Mouse (Mus musculus) megakaryocyte progenitor cell, adult 5-6 weeks (primary cell): ENCODE measurements around the gene Snd1. TPM values are rescaled to one million over a fixed set of nuclear protein-coding genes. Genes with fewer than 3 reads are reported as not detected.
A peak's percentile ranks its signal among the peaks of the same experiment; 100 is the strongest.

ENCODE experiments used
- ATAC-seq: replicated peaks from 2 replicates; pipeline ENCODE4 v1.8.0; 2016; ENCODE audit warnings: mild to moderate bottlenecking, moderate TSS enrichment, inconsistent platforms; ENCODE audit not compliant: poor library complexity
- total RNA-seq, 2 experiments: library from RNA; stranded (forward) in 1 of 2; stranded (reverse) in 1 of 2; fragments of 157-497, 149-512 nt in 1 of 2; fragments of 200-1000 nt in 1 of 2; gene quantifications; 2 replicates each; pipeline versions ENCODE4 v1.2.3 to v1.2.4; 2015 to 2017

Gene Snd1
- total RNA-seq, 2 experiments from 2014 or later: 85.0 to 177 TPM

GRCm38 (mm10) chr6:28855442-28855841 is 380.5 kb downstream of the Snd1 start:
- ATAC-seq: no peak

DNA sequence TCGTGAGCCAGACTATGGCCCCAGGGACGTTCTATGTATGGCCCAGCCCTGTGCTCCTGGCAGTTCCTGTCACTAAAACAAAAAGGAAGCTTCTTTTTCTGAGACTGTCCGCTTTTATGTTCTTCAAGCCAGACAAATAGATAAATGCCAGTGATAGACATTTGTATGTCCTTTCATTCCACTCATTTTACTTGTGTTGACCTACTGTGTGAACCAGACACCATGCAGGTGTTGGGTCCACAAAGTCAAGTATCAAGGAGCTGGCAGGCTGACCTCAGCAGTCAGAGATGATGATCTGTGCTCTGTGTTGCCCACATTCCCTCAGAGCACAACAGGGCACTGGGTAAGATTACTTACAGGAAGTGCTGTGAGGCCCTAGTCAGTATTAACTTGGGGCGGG is 381.9 kb downstream of the Snd1 start:
- ATAC-seq: no peak

GRCm38 (mm10) chr6:28857198-28858180 is 382.6 kb downstream of the Snd1 start:
- peak; percentile 64 for ATAC-seq

DNA sequence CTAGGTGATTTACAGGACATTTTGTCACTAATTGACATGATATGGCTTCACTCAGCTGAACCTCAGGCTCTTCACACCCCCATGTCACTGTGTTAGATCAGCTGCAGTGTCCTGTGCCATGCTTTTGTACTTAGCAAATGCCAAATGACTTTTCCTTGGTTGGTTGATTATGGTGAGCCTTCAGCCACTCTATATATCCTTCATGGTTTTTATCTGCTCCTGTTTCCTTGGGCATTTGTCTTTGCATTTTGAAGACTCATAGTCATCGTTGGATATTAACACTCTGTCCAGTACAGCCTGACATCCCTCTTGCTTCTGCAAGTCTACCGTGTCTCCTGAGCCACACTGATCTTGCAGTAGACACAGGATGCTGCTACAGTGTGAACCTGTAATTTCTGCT is 384.2 kb downstream of the Snd1 start:
- no peak for ATAC-seq

DNA sequence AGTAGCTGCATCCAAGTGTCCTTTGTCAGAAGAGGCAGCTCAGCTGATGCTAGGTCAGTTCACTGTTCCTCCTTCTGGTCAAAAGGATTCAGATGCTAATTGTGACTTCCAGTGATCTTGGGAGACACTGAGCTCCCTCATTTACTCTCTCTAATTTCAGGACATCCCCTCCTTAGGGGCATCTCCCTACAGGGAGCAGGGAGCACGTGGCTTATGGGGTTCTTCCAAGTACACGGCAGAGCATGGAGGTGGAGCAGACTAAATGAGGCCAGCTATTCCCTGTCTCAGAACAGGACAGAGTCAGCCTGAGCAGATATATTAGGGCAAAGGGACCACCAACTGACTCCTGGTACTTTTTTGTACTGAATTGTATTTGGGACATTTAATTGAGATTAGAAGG is 385.5 kb downstream of the Snd1 start:
- no peak for ATAC-seq

DNA sequence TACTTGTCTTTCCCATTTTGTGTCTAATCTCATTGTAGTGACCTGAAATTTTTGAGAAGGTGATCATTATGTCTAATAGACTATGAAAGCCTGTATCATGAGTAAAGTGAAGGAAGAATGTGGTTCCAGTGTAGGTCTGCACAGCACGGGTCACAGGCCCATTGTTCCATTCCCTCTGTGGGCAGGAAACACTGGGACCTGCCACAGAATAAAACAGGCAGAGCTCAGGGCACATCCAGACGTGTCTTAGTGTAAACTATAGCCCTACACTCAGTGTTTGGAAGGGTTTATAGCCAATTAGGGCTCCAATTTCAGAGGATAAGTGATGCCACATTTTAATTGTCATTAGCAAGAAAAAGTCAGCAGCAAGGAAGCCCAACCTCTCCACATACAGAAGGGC is 386.0 kb downstream of the Snd1 start:
- no peak for ATAC-seq

DNA sequence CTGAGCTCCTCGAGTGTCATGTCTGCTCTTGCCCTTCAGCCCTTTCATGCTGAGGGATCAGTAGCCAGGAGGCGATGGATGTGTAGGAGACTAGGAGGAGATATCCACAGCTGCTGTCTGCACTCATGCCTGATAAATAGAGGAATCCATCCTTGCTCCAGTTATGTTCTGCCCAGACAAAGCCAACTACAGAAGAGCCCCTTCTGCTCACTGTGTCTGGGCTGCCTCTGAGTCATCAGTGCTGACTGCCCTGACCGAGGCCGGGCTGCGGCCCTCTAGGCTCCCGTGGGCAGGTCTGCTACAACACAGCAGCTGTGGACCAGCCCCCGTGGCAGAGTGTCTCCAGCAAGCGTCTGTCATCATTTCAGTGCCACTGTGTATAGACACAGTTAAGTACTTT is 387.4 kb downstream of the Snd1 start:
- no peak for ATAC-seq

- ATAC-seq: no peak
These were observed 389.7 kb downstream of the Snd1 start for GRCm38 (mm10) chr6:28864684-28865083.

GRCm38 (mm10) chr6:28865112-28865511 is 390.2 kb downstream of the Snd1 start:
- no peak for ATAC-seq

DNA sequence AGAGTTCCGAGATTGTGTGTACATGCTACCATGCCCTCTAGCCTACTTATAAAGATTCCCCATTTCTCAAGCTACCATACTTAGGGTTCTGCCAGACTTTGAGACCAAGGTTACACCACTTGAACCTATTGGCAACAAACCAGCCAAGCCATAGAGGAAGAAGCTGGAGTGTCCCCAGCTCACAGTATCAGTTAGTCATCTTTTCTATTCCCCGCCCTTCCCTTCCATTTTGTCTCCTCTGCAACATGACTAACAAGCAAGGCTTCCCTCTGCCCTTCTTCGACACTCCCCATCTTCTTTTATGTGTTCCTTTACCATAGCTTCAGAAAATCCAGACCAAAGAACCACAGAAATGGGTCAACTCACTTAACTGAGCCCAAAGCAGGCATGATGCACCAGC is 391.3 kb downstream of the Snd1 start:
- ATAC-seq: no peak

- peak; percentile 56 for ATAC-seq
These were observed 392.7 kb downstream of the Snd1 start for GRCm38 (mm10) chr6:28867516-28868251.

- ATAC-seq: peak; percentile 56
These were observed 396.9 kb downstream of the Snd1 start for GRCm38 (mm10) chr6:28871725-28872420.

DNA sequence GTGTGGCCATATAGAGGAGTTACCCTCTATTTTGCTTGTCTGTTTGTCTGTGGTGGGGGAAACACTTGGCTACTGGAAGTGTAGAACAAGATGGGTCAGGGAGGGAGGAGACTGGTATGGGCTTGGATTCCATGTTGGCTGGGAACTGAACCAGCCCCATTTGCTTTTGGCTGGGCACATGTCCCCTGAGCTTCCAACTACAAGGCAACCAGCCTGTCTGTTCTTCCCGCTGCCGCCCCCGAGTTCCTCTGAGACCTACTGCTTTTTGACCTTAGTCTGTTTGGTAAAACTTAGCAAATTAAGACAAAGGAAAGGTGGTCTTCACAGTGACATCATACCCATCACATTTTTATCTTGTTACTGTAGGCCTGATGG is 397.5 kb downstream of the Snd1 start:
- ATAC-seq: no peak

GRCm38 (mm10) chr6:28874053-28874452 is 399.1 kb downstream of the Snd1 start:
- no peak for ATAC-seq

GRCm38 (mm10) chr6:28874759-28875158 is 399.8 kb downstream of the Snd1 start:
- no peak for ATAC-seq

GRCm38 (mm10) chr6:28875333-28875732 is 400.4 kb downstream of the Snd1 start:
- ATAC-seq: no peak

GRCm38 (mm10) chr6:28876492-28876891 is 401.6 kb downstream of the Snd1 start:
- ATAC-seq: no peak

GRCm38 (mm10) chr6:28877945-28878666 is 403.2 kb downstream of the Snd1 start:
- ATAC-seq: no peak

DNA sequence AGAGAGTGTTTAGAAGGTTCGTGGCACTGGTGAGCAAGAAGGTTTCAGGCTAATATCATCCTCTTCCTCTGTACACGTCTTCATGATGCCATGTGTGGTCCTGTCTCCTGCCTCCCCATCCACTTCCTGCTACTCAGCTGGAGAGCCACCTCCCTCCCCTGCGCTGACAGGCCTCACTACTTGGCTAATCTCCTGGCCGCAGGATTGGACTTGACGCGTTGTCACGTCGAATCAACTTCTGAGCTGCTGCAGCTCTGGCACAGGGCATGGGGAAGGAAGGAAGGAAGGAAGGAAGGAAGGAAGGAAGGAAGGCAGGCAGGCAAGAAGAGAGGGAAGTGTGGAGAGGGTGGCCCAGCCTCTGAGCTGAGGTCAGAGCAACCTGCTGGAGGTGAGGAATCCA is 404.4 kb downstream of the Snd1 start:
- no peak for ATAC-seq

DNA sequence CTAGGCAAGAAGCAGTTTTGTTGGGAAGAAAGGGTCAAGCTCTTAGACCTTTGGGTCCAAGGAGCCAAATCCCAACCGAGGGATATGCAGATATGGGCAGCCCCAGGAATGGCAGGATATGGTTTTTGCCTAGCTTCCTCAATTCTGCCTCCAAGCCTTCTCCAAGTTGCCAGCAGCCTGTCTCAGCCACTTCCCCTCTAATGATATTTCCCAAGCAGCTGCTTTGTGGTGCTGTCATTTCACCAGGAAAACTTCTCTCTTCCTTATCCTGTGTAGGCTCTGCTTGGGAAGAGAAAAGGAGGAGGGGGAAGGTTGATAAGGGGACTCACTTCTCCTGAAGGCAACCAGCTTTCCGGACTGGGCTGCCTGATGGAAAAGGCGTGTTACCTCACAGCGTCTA is 406.0 kb downstream of the Snd1 start:
- peak; percentile 50; the same call in 1 of the 2 replicates for ATAC-seq

DNA sequence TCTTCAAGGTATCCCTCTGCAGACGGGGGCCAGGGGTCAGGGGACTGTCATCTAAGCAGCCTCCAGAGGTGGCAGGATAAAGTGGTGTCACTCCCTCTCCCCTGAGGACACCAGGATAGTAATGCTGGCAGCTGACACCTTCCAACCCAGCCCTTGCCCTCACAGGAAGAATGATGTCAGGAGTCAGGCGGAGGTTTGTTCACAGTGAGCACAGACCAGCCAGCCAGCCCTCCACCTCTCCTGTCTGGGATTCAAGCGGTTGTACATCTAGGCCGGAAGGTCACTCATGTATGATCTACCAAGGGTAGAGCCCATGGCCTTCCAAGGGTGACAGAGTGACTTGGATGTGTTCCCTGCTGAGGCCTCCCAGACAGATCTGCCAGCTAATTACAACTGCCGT is 408.6 kb downstream of the Snd1 start:
- no peak for ATAC-seq
